Mouse (Mus musculus): ENCODE results near the gene Acap1. TPM values are rescaled to one million over a fixed set of nuclear protein-coding genes. Genes with fewer than 3 reads are reported as not detected.

Acap1 gene
- polyA plus RNA-seq, 1 experiment = 0.24 TPM

DNA sequence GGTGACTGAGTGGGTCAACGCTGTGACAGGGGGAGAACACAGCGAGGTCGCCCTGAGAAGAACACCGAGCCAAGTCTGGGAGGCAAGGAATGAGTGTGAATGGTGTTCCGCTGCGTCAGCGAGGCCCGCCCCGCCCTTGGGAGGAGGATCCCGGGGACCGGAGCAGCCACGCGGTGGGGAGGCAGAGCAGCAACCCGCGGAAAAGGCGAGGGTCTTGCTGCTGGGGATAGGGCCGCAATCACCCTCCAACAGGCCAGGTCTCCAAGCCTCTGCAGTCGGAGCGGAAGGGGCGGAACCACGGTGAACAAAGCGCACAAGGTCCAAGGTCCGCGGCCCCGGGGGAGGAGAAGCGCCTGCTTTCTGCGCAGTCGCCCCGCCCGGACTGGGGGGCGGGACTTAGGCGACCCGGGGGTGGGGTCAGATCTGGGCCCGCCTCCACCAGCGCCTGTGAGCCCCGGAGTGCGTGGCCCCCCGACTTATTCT, 49.1 kb downstream of the Acap1 start, which contains the start of gene Plscr3:
TSS of gene Plscr3 (plus strand) at position 179 of the 483 bp plus-strand sequence.
- DNase-seq (ENCODE audit: extremely low spot score in 1 of 2, low spot score in 1 of 2) = peak; percentile 71 to 82

DNA sequence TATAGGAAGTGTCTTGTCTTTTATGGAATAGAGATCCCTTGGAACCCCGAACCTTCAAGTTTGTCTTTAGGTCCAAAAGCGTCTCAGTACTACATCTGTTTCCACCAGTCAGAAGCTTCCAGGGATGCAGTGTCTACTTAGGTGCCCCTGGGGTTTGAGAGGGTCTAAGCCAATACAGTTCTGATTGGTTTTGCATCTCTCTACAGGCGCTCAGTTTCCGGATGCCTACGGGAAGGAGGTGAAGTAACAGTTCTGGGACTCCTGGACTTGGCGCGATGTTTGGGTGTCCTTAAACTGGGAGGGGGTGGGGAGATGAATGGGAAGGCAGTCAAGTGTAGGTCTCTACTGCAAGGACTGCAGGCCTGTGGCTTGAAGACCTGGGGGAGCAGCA, 56.6 kb downstream of the Acap1 start:
- DNase-seq (ENCODE audit: extremely low spot score in 1 of 2, low spot score in 1 of 2) = peak in 1 of 2 experiments; percentile 37

DNA sequence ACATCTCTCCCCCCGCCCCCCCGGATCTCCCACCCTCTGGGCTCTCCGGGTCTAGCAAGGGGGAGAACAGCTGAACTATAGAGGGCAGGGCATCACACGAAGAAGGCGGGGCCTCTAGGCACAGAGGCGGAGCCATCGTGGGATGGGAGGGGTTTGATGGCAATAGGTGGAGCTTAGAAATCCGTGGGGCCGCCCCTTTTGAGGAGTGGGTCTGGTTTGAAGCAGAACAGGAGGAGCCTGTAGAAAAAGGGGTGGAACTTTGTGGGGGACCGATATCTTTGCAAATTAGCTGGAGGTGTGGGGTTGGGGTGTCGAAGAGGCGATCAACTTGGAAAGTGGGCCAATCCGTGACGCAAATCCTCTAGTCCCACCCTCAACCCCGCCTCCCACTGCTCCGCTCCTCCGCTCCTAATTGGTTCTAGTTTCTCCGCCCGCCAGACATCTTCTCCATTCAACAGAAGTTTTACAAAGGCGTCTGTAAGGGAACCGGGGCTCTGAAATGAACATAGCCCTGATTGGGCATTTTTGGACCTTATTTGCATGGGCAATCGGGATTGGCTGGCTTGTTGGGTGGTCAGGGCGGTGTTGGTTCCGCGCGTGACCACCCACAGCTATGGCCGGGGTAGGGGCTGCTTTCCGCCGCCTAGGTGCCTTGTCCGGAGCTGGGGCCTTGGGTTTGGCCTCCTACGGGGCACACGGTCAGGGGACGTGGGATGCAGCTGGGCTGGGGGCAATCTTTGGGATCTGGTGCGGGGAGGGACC, 57.2 kb downstream of the Acap1 start, which contains the start of gene Tmem256:
TSS of gene Tmem256 (plus strand) at position 563 of the 762 bp plus-strand sequence.
- DNase-seq (ENCODE audit: extremely low spot score in 1 of 2, low spot score in 1 of 2) = peak; percentile 98 to 99

DNA sequence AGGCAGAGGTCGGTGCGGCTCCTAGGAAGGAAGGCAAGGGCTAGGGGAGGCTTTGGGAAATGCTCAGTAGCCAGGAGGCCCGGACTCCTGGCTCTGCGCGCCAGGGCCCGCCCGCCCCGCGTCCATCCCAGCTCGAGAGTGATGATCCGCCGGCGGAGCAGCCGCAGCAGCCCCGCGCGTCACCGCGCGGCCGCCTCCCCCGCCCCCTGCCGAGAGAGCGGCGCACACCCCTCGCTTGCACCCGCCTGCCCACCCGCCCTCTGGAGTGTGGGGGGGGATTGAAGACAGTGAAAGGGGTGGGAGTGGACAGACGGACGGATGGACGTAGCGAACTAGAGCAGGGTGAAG, 57.8 kb downstream of the Acap1 start, which contains the start of gene Nlgn2:
TSS of gene Nlgn2 (minus strand) at position 181 of the 348 bp plus-strand sequence.
- no peak for DNase-seq (ENCODE audit: extremely low spot score in 1 of 2, low spot score in 1 of 2)

DNA sequence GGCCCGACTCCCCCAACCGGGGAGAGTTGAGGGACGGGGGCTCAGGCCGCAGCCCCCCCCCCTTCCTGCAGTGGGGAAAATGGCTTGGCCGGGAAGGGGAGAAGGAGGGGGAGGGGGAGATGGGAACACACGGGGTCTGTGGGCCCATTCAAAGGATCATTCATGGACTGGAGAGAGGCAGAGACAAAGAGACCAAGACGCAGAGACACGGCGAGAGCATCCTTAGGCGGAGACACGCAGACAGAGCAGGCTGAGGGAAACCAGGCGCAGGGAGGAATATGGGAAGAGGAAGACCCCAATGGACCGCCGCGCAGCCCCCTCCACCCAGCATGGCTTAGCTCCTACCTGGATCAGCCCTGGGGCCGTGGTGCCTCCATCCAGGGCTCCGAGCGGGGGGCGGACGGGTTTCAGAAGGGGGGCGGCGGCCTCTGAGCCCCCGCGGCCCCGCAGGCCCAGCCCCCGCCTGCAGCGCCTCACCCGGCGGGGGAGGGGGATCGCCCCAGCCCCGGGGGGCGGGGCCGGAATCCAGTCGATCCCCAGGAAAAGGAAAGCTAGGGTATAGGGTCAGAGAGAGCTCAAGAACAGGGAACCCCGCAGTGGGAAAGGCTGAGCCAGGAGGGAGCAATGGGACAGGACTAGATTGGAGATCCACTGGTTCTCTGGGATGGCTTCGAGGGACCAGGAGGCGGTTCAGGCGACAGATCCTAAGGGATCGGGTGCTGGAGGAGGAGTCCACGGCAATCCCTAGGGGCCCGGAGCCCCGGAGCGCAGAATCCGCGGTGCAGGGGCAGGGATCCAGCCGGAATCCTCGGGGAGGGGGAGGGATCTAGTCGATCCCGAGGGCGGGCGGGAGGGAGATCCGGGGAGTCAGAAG, 58.4 kb downstream of the Acap1 start:
- peak in 1 of 2 experiments; percentile 41 for DNase-seq (ENCODE audit: extremely low spot score in 1 of 2, low spot score in 1 of 2)

DNA sequence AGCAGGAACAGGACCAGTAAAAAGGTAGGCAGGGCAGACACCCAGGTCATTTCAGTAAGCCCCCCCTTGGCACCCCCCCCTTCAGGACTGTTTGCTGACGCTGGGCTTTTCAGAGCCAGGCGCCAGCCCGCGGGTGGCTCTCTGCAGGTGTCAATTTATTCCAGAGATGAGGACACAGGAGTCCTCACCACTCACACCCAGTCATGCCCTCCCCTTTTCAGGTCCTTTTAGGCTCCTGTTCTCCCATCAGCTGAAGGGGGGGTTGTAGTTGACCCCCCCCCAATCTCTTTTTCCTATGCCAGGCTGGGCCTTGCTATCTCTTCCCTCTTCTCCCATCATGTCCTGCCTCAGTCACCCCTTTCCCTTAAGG, 59.4 kb downstream of the Acap1 start:
- no peak for DNase-seq (ENCODE audit: extremely low spot score in 1 of 2, low spot score in 1 of 2)

DNA sequence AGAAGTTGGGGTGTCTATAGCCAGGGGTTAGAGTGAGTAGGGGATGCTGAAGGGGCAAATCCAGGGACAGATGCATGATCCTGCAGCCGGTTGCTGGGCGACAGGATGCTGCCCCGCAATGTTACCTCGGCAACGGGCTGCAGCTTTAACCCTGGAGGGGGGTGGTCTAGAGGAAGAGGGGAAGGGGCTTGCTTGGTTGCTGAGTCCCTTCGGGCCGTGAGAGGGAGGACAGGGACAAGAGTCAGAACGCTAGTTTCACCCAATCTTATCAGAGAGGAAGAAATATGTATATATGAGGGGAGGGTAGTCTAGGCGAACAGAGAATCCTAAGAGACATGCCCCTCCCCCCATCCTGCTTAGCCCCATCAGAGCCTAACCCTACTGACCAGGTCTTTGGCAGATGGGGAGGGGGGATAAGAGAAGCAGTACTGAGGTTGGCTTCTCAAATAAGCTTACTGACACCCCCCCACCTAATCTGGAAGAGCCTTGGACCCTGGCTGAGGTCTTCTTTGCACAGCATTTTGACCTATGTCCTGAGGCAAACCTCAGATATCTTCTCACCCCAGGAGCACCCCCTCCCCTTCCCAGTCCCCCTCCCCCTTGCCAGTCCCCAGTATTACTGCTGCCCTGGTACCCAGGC, 59.9 kb downstream of the Acap1 start:
- no peak for DNase-seq (ENCODE audit: extremely low spot score in 1 of 2, low spot score in 1 of 2)

DNA sequence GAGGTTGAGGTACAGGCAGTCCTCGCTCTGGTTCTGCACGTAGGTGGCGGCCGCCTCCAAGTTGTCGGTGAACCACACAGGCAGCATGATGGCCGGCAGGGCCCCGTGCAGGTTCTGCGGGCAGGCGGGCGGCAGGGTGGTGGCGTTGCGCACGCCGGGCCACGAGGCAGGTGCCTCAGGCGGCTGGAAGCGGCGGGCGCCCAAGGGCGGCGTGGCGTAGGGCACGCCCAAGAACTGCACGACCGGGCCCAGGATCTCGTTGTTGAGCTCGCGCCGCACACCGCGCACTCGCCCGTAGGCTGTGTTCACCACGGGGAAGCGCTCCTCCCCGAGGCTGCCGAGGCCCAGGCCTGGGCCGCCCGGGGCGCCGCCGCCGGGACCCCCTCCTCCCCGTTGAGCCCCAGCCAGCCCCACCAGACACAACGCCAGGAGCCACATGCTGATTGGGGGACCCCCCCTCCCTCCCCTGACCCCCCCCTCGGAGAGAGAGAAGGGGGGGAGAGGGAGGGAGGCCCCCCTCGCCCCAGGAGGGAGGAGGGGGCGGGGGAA, 61.3 kb downstream of the Acap1 start:
- DNase-seq (ENCODE audit: extremely low spot score in 1 of 2, low spot score in 1 of 2) = no peak

DNA sequence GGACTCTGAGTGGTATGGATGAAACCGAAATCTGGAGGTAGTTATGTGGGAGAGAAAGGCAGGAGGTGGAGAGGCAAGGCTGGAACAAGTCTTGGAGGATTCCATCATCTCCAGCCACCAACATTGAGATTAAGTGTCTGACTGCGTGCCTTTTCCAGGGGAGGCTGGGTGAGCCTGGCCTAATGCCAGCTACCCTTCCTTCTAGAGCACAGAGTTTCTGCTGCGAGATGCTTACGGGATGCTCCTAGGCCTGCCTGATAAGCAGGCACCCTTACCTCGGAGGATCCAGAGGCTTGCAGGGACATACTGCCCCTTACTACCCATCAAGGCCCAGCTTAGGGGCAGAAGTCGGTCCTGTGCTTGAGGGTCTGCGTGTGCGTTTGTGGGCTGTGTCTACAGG, 61.8 kb downstream of the Acap1 start:
- no peak for DNase-seq (ENCODE audit: extremely low spot score in 1 of 2, low spot score in 1 of 2)

Other genes starting within 250 kb of the Acap1 start
- gene Sox15, start 240.2 kb downstream of the Acap1 start, polyA plus RNA-seq (2012; rRNA removed) = 0.34 TPM in 1 of 2 replicates, not detected in the other
- gene Mpdu1, start 232.9 kb downstream of the Acap1 start, polyA plus RNA-seq (2012; rRNA removed) = 104 and 113 TPM in 2 replicates
- 13.7 TPM in 2 replicates for gene Cd68, start 229.4 kb downstream of the Acap1 start, polyA plus RNA-seq (2012; rRNA removed)
- gene Eif4a1, start 223.1 kb downstream of the Acap1 start, polyA plus RNA-seq (2012; rRNA removed) = 365 and 370 TPM in 2 replicates
- 138 and 154 TPM in 2 replicates for gene Senp3, start 213.5 kb downstream of the Acap1 start, polyA plus RNA-seq (2012; rRNA removed)
- gene Tnfsf13, start 209.8 kb downstream of the Acap1 start, polyA plus RNA-seq (2012; rRNA removed) = 5.3 and 5.4 TPM in 2 replicates
- gene Tnfsf12, start 199.7 kb downstream of the Acap1 start, polyA plus RNA-seq (2012; rRNA removed) = 17.1 and 20.6 TPM in 2 replicates
- 2.9 and 4.9 TPM in 2 replicates for gene Tnfsfm13, start 199.4 kb downstream of the Acap1 start, polyA plus RNA-seq (2012; rRNA removed)
- gene Polr2a, start 136.9 kb downstream of the Acap1 start, polyA plus RNA-seq (2012; rRNA removed) = 30.9 and 32.6 TPM in 2 replicates
- gene Slc35g3, start 133.6 kb downstream of the Acap1 start, polyA plus RNA-seq (2012; rRNA removed) = not detected in 2 replicates
- gene Zbtb4, start 129.6 kb downstream of the Acap1 start, polyA plus RNA-seq (2012; rRNA removed) = 45.7 and 51.4 TPM in 2 replicates
- gene Chrnb1, start 99.6 kb downstream of the Acap1 start, polyA plus RNA-seq (2012; rRNA removed) = 1.4 and 1.9 TPM in 2 replicates
- 18.4 and 22.0 TPM in 2 replicates for gene Fgf11, start 93.7 kb downstream of the Acap1 start, polyA plus RNA-seq (2012; rRNA removed)
- gene Tmem102, start 89.9 kb downstream of the Acap1 start, polyA plus RNA-seq (2012; rRNA removed) = 0.48 and 0.62 TPM in 2 replicates
- gene Gm39566, start 80.2 kb downstream of the Acap1 start, polyA plus RNA-seq (2012; rRNA removed) = not detected in 2 replicates
- gene Spem2, start 77.1 kb downstream of the Acap1 start, polyA plus RNA-seq (2012; rRNA removed) = not detected in 2 replicates
- 0.42 and 0.58 TPM in 2 replicates for gene Spem1, start 73.4 kb downstream of the Acap1 start, polyA plus RNA-seq (2012; rRNA removed)
- 116 and 125 TPM in 2 replicates for gene Nlgn2, start 57.8 kb downstream of the Acap1 start, polyA plus RNA-seq (2012; rRNA removed)
- gene Tmem256, start 57.0 kb downstream of the Acap1 start, polyA plus RNA-seq (2012; rRNA removed) = 183 and 212 TPM in 2 replicates
- 33.6 and 37.6 TPM in 2 replicates for gene Plscr3, start 49.2 kb downstream of the Acap1 start, polyA plus RNA-seq (2012; rRNA removed)
- gene Tnk1, start 36.8 kb downstream of the Acap1 start, polyA plus RNA-seq (2012; rRNA removed) = 0.14 and 0.17 TPM in 2 replicates
- gene Tmem95, start 17.5 kb downstream of the Acap1 start, polyA plus RNA-seq (2012; rRNA removed) = not detected in 2 replicates
- 1.6 and 1.8 TPM in 2 replicates for gene Kctd11, start 14.1 kb downstream of the Acap1 start, polyA plus RNA-seq (2012; rRNA removed)
- gene 2810408A11Rik, start 5.4 kb upstream of the Acap1 start, polyA plus RNA-seq (2012; rRNA removed) = 0.67 and 1.00 TPM in 2 replicates
- gene Neurl4, start 5.5 kb upstream of the Acap1 start, polyA plus RNA-seq (2012; rRNA removed) = 98.0 and 101 TPM in 2 replicates
- gene Gps2, start 18.3 kb upstream of the Acap1 start, polyA plus RNA-seq (2012; rRNA removed) = 64.6 and 69.0 TPM in 2 replicates
- gene Eif5a, start 26.4 kb upstream of the Acap1 start, polyA plus RNA-seq (2012; rRNA removed) = 630 and 714 TPM in 2 replicates
- 20.1 and 20.6 TPM in 2 replicates for gene Ybx2, start 40.3 kb upstream of the Acap1 start, polyA plus RNA-seq (2012; rRNA removed)
- 1.4 and 2.1 TPM in 2 replicates for gene Slc2a4, start 52.6 kb upstream of the Acap1 start, polyA plus RNA-seq (2012; rRNA removed)
- gene Cldn7, start 69.2 kb upstream of the Acap1 start, polyA plus RNA-seq (2012; rRNA removed) = 0.10 and 0.34 TPM in 2 replicates
- gene Ctdnep1, start 85.6 kb upstream of the Acap1 start, polyA plus RNA-seq (2012; rRNA removed) = 117 and 133 TPM in 2 replicates
- 118 and 119 TPM in 2 replicates for gene Elp5, start 87.0 kb upstream of the Acap1 start, polyA plus RNA-seq (2012; rRNA removed)
- 291 and 371 TPM in 2 replicates for gene Gabarap, start 95.6 kb upstream of the Acap1 start, polyA plus RNA-seq (2012; rRNA removed)
- gene Phf23, start 100.2 kb upstream of the Acap1 start, polyA plus RNA-seq (2012; rRNA removed) = 38.9 and 42.2 TPM in 2 replicates
- gene Dvl2, start 105.1 kb upstream of the Acap1 start, polyA plus RNA-seq (2012; rRNA removed) = 34.9 and 35.3 TPM in 2 replicates
- 69.8 and 74.0 TPM in 2 replicates for gene Acadvl, start 119.9 kb upstream of the Acap1 start, polyA plus RNA-seq (2012; rRNA removed)
- 697 and 762 TPM in 2 replicates for gene Dlg4, start 121.4 kb upstream of the Acap1 start, polyA plus RNA-seq (2012; rRNA removed)
- gene Asgr1, start 158.5 kb upstream of the Acap1 start, polyA plus RNA-seq (2012; rRNA removed) = 2.4 and 3.6 TPM in 2 replicates
- 0.18 and 0.46 TPM in 2 replicates for gene Asgr2, start 197.1 kb upstream of the Acap1 start, polyA plus RNA-seq (2012; rRNA removed)
- 0.42 and 0.92 TPM in 2 replicates for gene Mgl2, start 234.8 kb upstream of the Acap1 start, polyA plus RNA-seq (2012; rRNA removed)